Mouse (Mus musculus) hindbrain, embryonic 16.5 days (tissue): ENCODE data around the gene Eri3. TPM values are rescaled to one million over a fixed set of nuclear protein-coding genes. Genes with fewer than 3 reads are reported as not detected.
A peak's percentile ranks its signal among the peaks of the same experiment; 100 is the strongest.

Source experiments
- ATAC-seq: fragments of 200-750 bp; cut with Nextera tagmentation; 2 replicates; pipeline ENCODE4 v1.8.0; 2017; ENCODE audit warnings: moderate TSS enrichment, moderate library complexity
- H3K27ac ChIP-seq: fragments of 300-500 bp; sonication (generic); 2 replicates; pipeline ENCODE4 v1.5.1; 2014; ENCODE audit warnings: low read depth, mild to moderate bottlenecking, control low read depth, low read length, moderate library complexity
- H3K27me3 ChIP-seq: fragments of 300-500 bp; sonication (generic); replicated peaks from 2 replicates; pipeline ENCODE4 v1.6.1; 2014; ENCODE audit warnings: low read length; ENCODE audit not compliant: control insufficient read depth, insufficient read depth
- H3K36me3 ChIP-seq: fragments of 300-500 bp; sonication (generic); 2 replicates; pipeline ENCODE4 v1.6.1; 2014; ENCODE audit warnings: mild to moderate bottlenecking, low read length, moderate library complexity, mixed read lengths; ENCODE audit not compliant: control insufficient read depth, insufficient read depth
- H3K4me1 ChIP-seq: fragments of 300-500 bp; sonication (generic); 2 replicates; pipeline ENCODE4 v1.6.1; 2014; ENCODE audit warnings: low read depth, low read length; ENCODE audit not compliant: control insufficient read depth, insufficient read depth
- H3K4me2 ChIP-seq: fragments of 300-500 bp; sonication (generic); 2 replicates; pipeline ENCODE4 v1.6.1; 2014; ENCODE audit warnings: mild to moderate bottlenecking, low read length, control low read depth, moderate library complexity
- H3K4me3 ChIP-seq: fragments of 300-500 bp; sonication (generic); 2 replicates; pipeline ENCODE4 v1.5.1; 2014; ENCODE audit warnings: mild to moderate bottlenecking, low read length, control low read depth, moderate library complexity
- H3K9ac ChIP-seq: fragments of 300-500 bp; sonication (generic); 2 replicates; pipeline ENCODE4 v1.6.1; 2014; ENCODE audit warnings: low read depth, mild to moderate bottlenecking, control low read depth, low read length, moderate library complexity
- H3K9me3 ChIP-seq: fragments of 300-500 bp; sonication (generic); 2 replicates; pipeline ENCODE4 v1.6.1; 2014; ENCODE audit warnings: mild to moderate bottlenecking, low read length, moderate library complexity; ENCODE audit not compliant: control insufficient read depth
- WGBS: fragments of 180-500 bp; shearing (Covaris S2); extraction: QIAGEN DNeasy Blood & Tissue Kit; methylation state at CpG from one replicate; pipeline ENCODE4 v1.1.7; 2014; 5-methylcytosine and 5-hydroxymethylcytosine counted together
- polyA plus RNA-seq: library from polyadenylated mRNA; unstranded; fragments of >200 nt; fragmentation: Nextera tagmentation; extraction: Ambion mirVana; gene quantifications from 2 replicates; pipeline ENCODE4 v1.2.1, GENCODE M21; 2015

Gene Eri3
- polyA plus RNA-seq, 1 experiment from 2014 or later: 276 TPM

DNA sequence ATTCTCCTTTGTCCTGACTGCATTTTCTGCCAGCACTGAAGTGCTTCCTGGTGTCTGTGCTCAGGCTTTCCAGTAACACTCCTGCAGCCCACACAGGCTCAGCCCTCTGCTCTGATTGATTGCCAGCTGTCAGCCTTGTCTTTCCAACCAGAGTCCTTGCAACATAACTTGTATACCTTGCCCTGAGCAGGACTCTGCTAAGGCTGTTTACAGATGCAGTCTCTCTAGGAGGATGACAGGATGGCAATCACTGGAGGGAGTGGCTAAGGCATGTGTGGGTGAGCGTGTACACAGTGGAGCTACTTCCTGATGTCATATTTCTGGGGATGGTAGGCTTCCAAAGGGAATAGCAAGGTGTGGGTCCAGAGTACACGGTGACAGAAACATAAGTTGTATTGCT is 95.7 kb downstream of the Eri3 start:
- H3K4me1 ChIP-seq: peaks cover 35% of the 10 kb centered on the region
- 0 out of 2 replicates have a peak, but pooled peaks have one; percentile 9 for ATAC-seq
- H3K36me3 ChIP-seq: no peaks in the 10 kb centered on the region; the same call in 1 of the 2 replicates
- 54% methylated on average over 2 of the region's 2 CpGs for WGBS
- H3K27ac ChIP-seq: peak overlapping the region; percentile 76
- no peak overlapping the region for H3K4me2 ChIP-seq
- H3K27me3 ChIP-seq: no peaks in the 10 kb centered on the region
- H3K9ac ChIP-seq: 0 out of 2 replicates have a peak overlapping the region, but pooled peaks have one; percentile 24
- no peaks in the 10 kb centered on the region for H3K9me3 ChIP-seq
- no peak overlapping the region for H3K4me3 ChIP-seq

- H3K4me3 ChIP-seq: no peak overlapping the region
- peak overlapping the region; percentile 36; the same call in 1 of the 2 replicates for H3K9ac ChIP-seq
- no peaks in the 10 kb centered on the region for H3K9me3 ChIP-seq
- WGBS: 49% methylated on average over 8 of the region's 8 CpGs
- H3K27me3 ChIP-seq: no peaks in the 10 kb centered on the region
- H3K27ac ChIP-seq: peak overlapping the region; percentile 74
- H3K4me1 ChIP-seq: peaks cover 35% of the 10 kb centered on the region
- H3K36me3 ChIP-seq: no peaks in the 10 kb centered on the region
- H3K4me2 ChIP-seq: peak overlapping the region; percentile 18; the same call in 1 of the 2 replicates
- ATAC-seq: 0 out of 2 replicates have a peak, but pooled peaks have one; percentile 19
Measured at GRCm38 (mm10) chr4:117646496-117646895, 96.3 kb downstream of the Eri3 start.

GRCm38 (mm10) chr4:117646926-117647755 is 97.0 kb downstream of the Eri3 start:
- no peak for ATAC-seq
- H3K36me3 ChIP-seq: no peaks in the 10 kb centered on the region
- H3K4me1 ChIP-seq: peaks cover 35% of the 10 kb centered on the region
- peak overlapping the region; percentile 18; the same call in 1 of the 2 replicates for H3K4me2 ChIP-seq
- H3K9ac ChIP-seq: peak overlapping the region; percentile 36; the same call in 1 of the 2 replicates
- WGBS: 29% methylated on average over 23 of the region's 23 CpGs
- H3K9me3 ChIP-seq: no peaks in the 10 kb centered on the region
- H3K27ac ChIP-seq: peak overlapping the region; percentile 74
- no peaks in the 10 kb centered on the region for H3K27me3 ChIP-seq
- H3K4me3 ChIP-seq: no peak overlapping the region

- Histone ChIP-seq H3K9ac (no peak overlapping the region), H3K9me3 (no peaks in the 10 kb centered on the region), H3K4me1 (peaks cover 21% of the 10 kb centered on the region), H3K27ac (no peak overlapping the region), H3K36me3 (no peaks in the 10 kb centered on the region), H3K4me2 (no peak overlapping the region), H3K27me3 (no peaks in the 10 kb centered on the region), H3K4me3 (no peak overlapping the region)
- peak; percentile 27 for ATAC-seq
- 29% methylated on average over 8 of the region's 8 CpGs for WGBS
Measured at GRCm38 (mm10) chr4:117651626-117652101, 101.5 kb downstream of the Eri3 start.

DNA sequence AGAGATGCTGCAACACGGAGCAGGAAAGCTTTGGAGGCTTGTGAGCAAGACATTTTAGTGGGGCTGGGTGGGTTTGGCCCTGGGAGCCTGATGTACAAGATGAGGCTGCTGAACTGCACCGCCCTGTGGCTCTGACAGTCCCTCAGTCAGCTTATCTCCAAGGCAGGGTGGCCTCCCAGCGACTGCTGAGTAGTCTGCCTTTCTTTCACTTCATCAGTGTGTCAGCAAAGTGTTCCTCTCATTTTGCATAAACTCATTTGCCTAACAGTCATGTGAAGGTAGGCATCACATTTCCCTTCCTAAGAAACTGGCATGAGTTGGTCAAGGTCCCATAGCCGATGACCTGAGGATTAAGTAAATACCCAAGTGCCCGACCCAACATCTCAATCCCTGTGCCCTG is 102.6 kb downstream of the Eri3 start:
- no peak overlapping the region for H3K4me3 ChIP-seq
- H3K4me1 ChIP-seq: peaks cover 13% of the 10 kb centered on the region
- 56% methylated on average over 5 of the region's 5 CpGs for WGBS
- no peaks in the 10 kb centered on the region for H3K27me3 ChIP-seq
- no peaks in the 10 kb centered on the region for H3K36me3 ChIP-seq
- H3K27ac ChIP-seq: no peak overlapping the region
- H3K9me3 ChIP-seq: no peaks in the 10 kb centered on the region
- no peak overlapping the region for H3K4me2 ChIP-seq
- H3K9ac ChIP-seq: no peak overlapping the region
- ATAC-seq: no peak

DNA sequence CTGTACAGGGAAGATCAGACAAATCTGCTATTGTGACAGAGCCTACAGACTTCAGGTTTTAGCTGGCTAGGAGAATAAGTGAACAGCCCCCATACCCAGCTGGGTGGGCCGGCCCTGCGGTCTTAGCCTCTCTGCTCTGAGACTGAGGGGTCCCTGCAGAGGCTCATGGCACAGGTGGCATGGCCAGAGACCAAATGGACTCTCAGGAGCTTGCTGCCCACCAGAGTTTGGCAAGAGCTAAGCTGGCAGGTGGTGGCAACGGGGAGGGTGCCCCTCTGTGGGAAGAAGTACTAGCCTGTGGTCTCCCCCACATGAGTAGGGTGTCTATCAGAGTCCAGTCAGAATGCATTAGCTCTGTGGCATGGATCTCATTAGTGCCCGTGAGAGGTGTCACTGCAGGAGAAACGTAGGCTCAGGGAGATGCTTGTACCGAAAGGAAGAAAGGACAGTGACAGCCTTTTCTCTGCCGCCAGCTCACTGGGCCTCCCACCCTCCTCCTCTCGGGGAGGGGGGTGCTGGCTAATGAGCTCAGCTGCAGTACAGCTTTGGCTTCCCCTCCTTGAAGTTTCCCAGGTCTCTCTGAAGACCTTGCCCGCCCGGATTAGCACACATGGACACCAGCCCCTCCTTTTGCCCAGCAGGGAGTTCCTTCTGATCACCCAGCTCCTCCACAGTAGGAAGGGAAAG is 104.0 kb downstream of the Eri3 start:
- H3K9me3 ChIP-seq: no peaks in the 10 kb centered on the region
- H3K4me2 ChIP-seq: no peak overlapping the region
- no peak overlapping the region for H3K4me3 ChIP-seq
- peak; percentile 38; the same call in 1 of the 2 replicates for ATAC-seq
- no peaks in the 10 kb centered on the region for H3K36me3 ChIP-seq
- no peaks in the 10 kb centered on the region for H3K27me3 ChIP-seq
- H3K9ac ChIP-seq: no peak overlapping the region
- 17% methylated on average over 10 of the region's 10 CpGs for WGBS
- H3K4me1 ChIP-seq: peaks cover 10% of the 10 kb centered on the region
- peak overlapping the region; percentile 6; the same call in 1 of the 2 replicates for H3K27ac ChIP-seq

GRCm38 (mm10) chr4:117654703-117655499 is 104.7 kb downstream of the Eri3 start:
- no peak overlapping the region for H3K4me2 ChIP-seq
- no peaks in the 10 kb centered on the region for H3K36me3 ChIP-seq
- no peaks in the 10 kb centered on the region for H3K9me3 ChIP-seq
- no peaks in the 10 kb centered on the region for H3K27me3 ChIP-seq
- WGBS: 59% methylated on average over 9 of the region's 9 CpGs
- H3K4me3 ChIP-seq: no peak overlapping the region
- no peak overlapping the region for H3K9ac ChIP-seq
- ATAC-seq: no peak
- peaks cover 10% of the 10 kb centered on the region for H3K4me1 ChIP-seq
- peak overlapping the region; percentile 34; the same call in 1 of the 2 replicates for H3K27ac ChIP-seq

- no peak overlapping the region for H3K4me3 ChIP-seq
- peaks cover 10% of the 10 kb centered on the region for H3K4me1 ChIP-seq
- no peaks in the 10 kb centered on the region for H3K36me3 ChIP-seq
- H3K27ac ChIP-seq: peak overlapping the region; percentile 34; the same call in 1 of the 2 replicates
- WGBS: 45% methylated on average over 5 of the region's 5 CpGs
- no peak overlapping the region for H3K9ac ChIP-seq
- no peak overlapping the region for H3K4me2 ChIP-seq
- no peak for ATAC-seq
- no peaks in the 10 kb centered on the region for H3K27me3 ChIP-seq
- no peaks in the 10 kb centered on the region for H3K9me3 ChIP-seq
Measured at GRCm38 (mm10) chr4:117655500-117655863, 105.3 kb downstream of the Eri3 start.
